In the genomic region with DNA sequence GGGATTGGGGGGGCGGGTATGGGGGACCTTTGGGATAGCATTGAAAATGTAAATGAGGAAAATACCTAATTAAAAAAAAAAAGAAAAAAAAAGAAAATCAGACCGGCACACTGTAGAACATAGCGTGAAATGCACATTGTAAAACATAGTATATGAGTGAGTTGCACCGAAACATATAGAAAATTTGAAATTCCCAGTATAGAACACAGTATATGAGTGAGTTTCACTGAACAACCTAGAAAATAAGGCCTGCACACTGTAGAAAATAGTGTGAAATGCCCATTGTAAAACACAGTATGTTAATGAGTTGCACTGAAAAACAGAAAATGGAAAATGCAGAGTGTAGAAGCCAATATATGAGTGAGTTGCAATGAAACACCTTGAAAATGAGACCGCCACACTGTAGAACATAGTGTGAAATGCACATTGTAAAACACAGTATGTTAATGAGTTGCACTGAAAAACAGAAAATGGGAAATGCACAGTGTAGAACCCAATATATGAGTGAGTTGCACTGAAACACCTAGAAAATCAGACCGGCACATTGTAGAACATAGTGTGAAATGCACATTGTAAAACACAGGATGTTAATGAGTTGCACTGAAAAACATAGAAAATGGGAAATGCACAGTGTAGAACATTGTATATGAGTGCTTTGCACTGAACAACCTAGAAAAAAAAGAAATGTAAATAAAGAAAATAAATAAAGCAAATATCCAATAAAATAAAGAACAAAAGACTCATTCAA, we compare ENCODE assay signal across 8 mouse cellular contexts. TPM values are rescaled to one million over a fixed set of nuclear protein-coding genes. Genes with fewer than 3 reads are reported as not detected.
A peak's percentile ranks its signal among the peaks of the same experiment; 100 is the strongest.
DNase-seq lines count a peak whose midpoint lies in the region; ATAC-seq and TF ChIP-seq lines count a peak whose summit lies in the region.

No protein-coding gene starts in this region.

- WGBS in limb, embryonic 14.5 days = 51% methylated on average over 6 of the region's 6 CpGs

- H3K4me2 ChIP-seq in limb, embryonic 14.5 days (replicated peaks; ENCODE audit: low read depth, low read length, severe bottlenecking) = no peak overlapping the region

- intact Hi-C loops in left cerebral cortex, postnatal 10 days (cut with DNase I) = no loop called here
- intact Hi-C loops in left cerebral cortex, postnatal 36 days (cut with DNase I) = no loop called here

- no peaks in the 10 kb centered on the region for H3K4me1 ChIP-seq in limb, embryonic 14.5 days (ENCODE audit: control insufficient read depth, insufficient read depth, low read length)

- H3K27me3 ChIP-seq in limb, embryonic 14.5 days (ENCODE audit: control insufficient read depth, insufficient read depth, low read length) = no peaks in the 10 kb centered on the region

- DNase-seq in left cerebral cortex, postnatal 10 days (ENCODE audit: extremely low spot score in 1 of 2, low spot score in 2 of 2) = peak; percentile 3 to 25
- DNase-seq in left cerebral cortex, postnatal 36 days (ENCODE audit: low spot score in 2 of 2) = no peak
- DNase-seq in ZHBTc4 (ENCODE audit: low read depth, low spot score) = peak; percentile 78
- DNase-seq in limb, embryonic 14.5 days (ENCODE audit: low spot score) = peak; percentile 93
- no peak for DNase-seq in frontal cortex, postnatal 36 days (ENCODE audit: low spot score in 2 of 2)

- no peaks in the 10 kb centered on the region for H3K36me3 ChIP-seq in limb, embryonic 14.5 days (ENCODE audit: control insufficient read depth, insufficient read depth, low read length)

- peak; percentile 100 for ATAC-seq in erythroblast, adult 5-6 weeks (replicated peaks; ENCODE audit: low FRiP score, poor library complexity, severe bottlenecking)
- ATAC-seq in hematopoietic stem cell, adult 5-6 weeks (replicated peaks in 1 of 2; ENCODE audit: insufficient read depth in 1 of 2, low FRiP score in 2 of 2, low TSS enrichment in 1 of 2, low read depth in 1 of 2, poor library complexity in 2 of 2, severe bottlenecking in 2 of 2) = peak; percentile 100
- peak; percentile 100 for ATAC-seq in limb, embryonic 14.5 days (ENCODE audit: low FRiP score, low read depth)
- ATAC-seq in monocyte, adult 5-6 weeks (replicated peaks; ENCODE audit: insufficient number of reproducible peaks, low FRiP score, low TSS enrichment, poor library complexity, severe bottlenecking) = peak; percentile 100

- no peak overlapping the region for H3K4me3 ChIP-seq in limb, embryonic 14.5 days (replicated peaks; ENCODE audit: low read length)

- no peak overlapping the region for H3K27ac ChIP-seq in limb, embryonic 14.5 days (replicated peaks; ENCODE audit: low read depth, low read length)

- TF ChIP-seq POLR2A in limb, embryonic 14.5 days (IDR thresholded peaks at IDR 0.05; ENCODE audit: borderline replicate concordance, extremely low read depth, insufficient read depth, insufficient read length) = no peak

- no peak overlapping the region for H3K9ac ChIP-seq in limb, embryonic 14.5 days (ENCODE audit: low read depth, low read length, severe bottlenecking)

- H3K9me3 ChIP-seq in limb, embryonic 14.5 days (ENCODE audit: control insufficient read depth, low read length) = peaks cover 4% of the 10 kb centered on the region

RNA-seq across cellular contexts. Expression of gene Cldn34d, which starts 4.1 kb away (rescaled TPM):
- total RNA-seq in left cerebral cortex, postnatal 10 days (2021) = not detected
- not detected for total RNA-seq in left cerebral cortex, postnatal 36 days (2021)
- not detected in 2 replicates for total RNA-seq in erythroblast, adult 5-6 weeks (2015; ENCODE audit: low replicate concordance)
- total RNA-seq in erythroblast, adult 5-6 weeks (2017; ENCODE audit: low replicate concordance) = 0.42 TPM in 1 of 2 replicates, not detected in the other
- total RNA-seq in hematopoietic stem cell, adult 5-6 weeks (2017) = not detected in 2 replicates
- not detected in 2 replicates for polyA plus RNA-seq in limb, embryonic 14.5 days (2012; rRNA removed)
- polyA plus RNA-seq in limb, embryonic 14.5 days (2014; fragmentation: Nextera tagmentation; extraction: Ambion mirVana) = not detected in 2 replicates
- not detected in 3 replicates for total RNA-seq in monocyte, adult 5-6 weeks (2017)

Comparison
In these comparisons a context has a peak if more than half of its experiments do, and no peak if none do; other contexts are left out.
1. DNase-seq: peak in left cerebral cortex, postnatal 10 days (2 of 2), ZHBTc4 (single experiment) and limb, embryonic 14.5 days (single experiment); none in left cerebral cortex, postnatal 36 days (0 of 2) and frontal cortex, postnatal 36 days (0 of 2).
2. Peak in every context shown above with its lines, with median percentiles within 50 percentile points of each other: ATAC-seq.